Mouse (Mus musculus) common myeloid progenitor, adult 5-6 weeks (primary cell): ENCODE measurements at regions not wholly inside any gene's neighbourhood (a gene's known extent, or its start where the extent isn't known, plus 50 kb on each side); places are given as distances from the start of the nearest gene placed in this dataset.
A peak's percentile ranks its signal among the peaks of the same experiment; 100 is the strongest.
"Not testable (repeated sequence)": the region's sequence is repeated elsewhere in the genome, so short reads cannot be mapped to it uniquely, and the experiment has no call there.

Experiments used
- ATAC-seq: replicated peaks from 2 replicates; pipeline ENCODE4 v1.8.0; 2016; ENCODE audit warnings: low read depth, mild to moderate bottlenecking, moderate TSS enrichment, inconsistent platforms; ENCODE audit not compliant: poor library complexity, severe bottlenecking

- ATAC-seq, result peak; percentile 45; the same call in 1 of the 2 replicates
Measured at GRCm38 (mm10) chr13:20039590-20039989, 50.8 kb upstream of the Elmo1 start.

- ATAC-seq, result peak; percentile 82
Measured at GRCm38 (mm10) chr13:20038463-20038862, 51.9 kb upstream of the Elmo1 start.

GRCm38 (mm10) chr13:20037436-20037835 is 53.0 kb upstream of the Elmo1 start:
- ATAC-seq, result no peak

- ATAC-seq, result no peak
Measured at GRCm38 (mm10) chr13:20033937-20034735, 56.3 kb upstream of the Elmo1 start.

GRCm38 (mm10) chr13:20031660-20032059 is 58.7 kb upstream of the Elmo1 start:
- no peak for ATAC-seq

GRCm38 (mm10) chr13:20031082-20031481 is 59.3 kb upstream of the Elmo1 start:
- ATAC-seq, result no peak

- 0 out of 2 replicates have a peak, but pooled peaks have one; percentile 42 for ATAC-seq
Measured at GRCm38 (mm10) chr13:20026612-20027011, 63.8 kb upstream of the Elmo1 start.

GRCm38 (mm10) chr13:20016454-20016853 is 73.9 kb upstream of the Elmo1 start:
- not testable (repeated sequence) for ATAC-seq

- no peak for ATAC-seq
Measured at GRCm38 (mm10) chr13:20012621-20013020, 77.8 kb upstream of the Elmo1 start.

GRCm38 (mm10) chr13:20009164-20009563 is 81.2 kb upstream of the Elmo1 start:
- ATAC-seq, result no peak

GRCm38 (mm10) chr13:20007561-20007960 is 82.8 kb upstream of the Elmo1 start:
- no peak for ATAC-seq

- ATAC-seq, result no peak
Measured at GRCm38 (mm10) chr13:19997606-19998005, 92.8 kb upstream of the Elmo1 start.

GRCm38 (mm10) chr13:19975621-19976020 is 114.8 kb upstream of the Elmo1 start:
- no peak for ATAC-seq

GRCm38 (mm10) chr13:19966566-19966965 is 123.8 kb upstream of the Elmo1 start:
- ATAC-seq, result no peak

GRCm38 (mm10) chr13:19963031-19963430 is 127.4 kb upstream of the Elmo1 start:
- no peak for ATAC-seq

- no peak for ATAC-seq
Measured at GRCm38 (mm10) chr13:19928761-19929160, 104.7 kb upstream of the Gpr141 start.

- ATAC-seq, result 0 out of 2 replicates have a peak, but pooled peaks have one; percentile 15
Measured at GRCm38 (mm10) chr13:19927807-19928206, 103.8 kb upstream of the Gpr141 start.

GRCm38 (mm10) chr13:19921084-19921827 is 97.2 kb upstream of the Gpr141 start:
- peak; percentile 34 for ATAC-seq

GRCm38 (mm10) chr13:19911860-19912584 is 88.0 kb upstream of the Gpr141 start:
- no peak for ATAC-seq

GRCm38 (mm10) chr13:19902786-19903185 is 78.7 kb upstream of the Gpr141 start:
- ATAC-seq, result no peak

- no peak for ATAC-seq
Measured at GRCm38 (mm10) chr13:19897191-19897590, 73.1 kb upstream of the Gpr141 start.
